Mouse (Mus musculus) liver, adult 2 months (tissue): Measurements from ENCODE around the gene Fcrl1.

Source experiments
- CTCF ChIP-seq: fragments of 200-500 bp; IDR thresholded peaks from 2 replicates; pipeline ENCODE4 v1.5.1; 2011; ENCODE audit warnings: low read depth, low read length, control low read depth
- POLR2A ChIP-seq: fragments of 200-500 bp; IDR thresholded peaks from 2 replicates; pipeline ENCODE4 v1.6.1; 2011; ENCODE audit warnings: low read length, control low read depth; ENCODE audit not compliant: insufficient read depth; ENCODE audit errors: extremely low read depth

DNA sequence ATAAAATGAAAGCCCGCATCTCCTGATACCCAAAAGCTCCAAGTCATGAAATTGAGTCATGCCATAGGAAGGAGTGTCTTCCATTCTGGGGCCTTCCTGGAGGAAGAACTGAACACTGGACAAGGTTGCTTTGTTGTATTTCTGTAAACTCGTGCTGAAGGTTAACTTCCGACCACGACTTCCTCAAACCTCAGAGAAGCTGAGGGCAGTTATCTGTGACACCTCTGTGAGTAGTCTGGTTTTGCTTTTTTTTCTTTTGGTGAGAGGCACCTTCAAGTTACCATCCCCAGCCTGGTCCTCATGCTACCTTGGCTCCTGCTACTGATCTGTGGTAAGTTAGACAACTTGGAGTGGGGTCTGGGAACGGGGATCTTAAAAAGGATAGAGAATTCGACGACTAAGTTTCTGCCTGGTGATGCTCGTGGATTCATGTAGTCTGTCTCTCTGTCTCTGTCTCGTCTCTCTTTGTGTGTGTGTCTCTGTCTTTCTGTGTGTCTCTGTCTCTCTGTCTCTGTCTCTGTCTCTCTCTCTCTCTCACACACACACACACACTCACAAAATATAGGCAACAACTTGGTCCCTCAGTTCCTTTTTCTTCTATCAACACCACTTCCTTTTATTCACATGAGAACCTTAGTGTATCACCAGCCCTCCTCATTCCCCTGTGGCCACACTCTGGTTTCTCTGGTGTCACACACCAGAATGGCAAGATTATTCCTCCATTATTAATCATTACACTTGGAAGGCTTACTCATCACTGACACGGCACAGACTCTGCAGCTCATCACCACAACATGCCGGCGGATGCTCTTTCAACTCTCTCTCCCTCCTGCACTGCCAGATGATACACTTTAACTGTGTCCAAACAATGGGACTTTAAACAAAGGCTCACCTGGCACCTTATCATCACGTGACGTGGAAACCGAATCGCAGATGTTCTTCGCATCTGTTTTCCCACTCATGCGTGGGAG lies at the start of gene Fcrl1:
- TF ChIP-seq CTCF (no peak), POLR2A (no peak)
